Mouse (Mus musculus) ovary, postnatal 10 days (tissue): Measurements from ENCODE around the gene Arid1b.

Experiments
- DNase-seq: peaks from one replicate; pipeline ENCODE4 v3.0.0; 2022; ENCODE audit warnings: low spot score

The Arid1b gene

DNA sequence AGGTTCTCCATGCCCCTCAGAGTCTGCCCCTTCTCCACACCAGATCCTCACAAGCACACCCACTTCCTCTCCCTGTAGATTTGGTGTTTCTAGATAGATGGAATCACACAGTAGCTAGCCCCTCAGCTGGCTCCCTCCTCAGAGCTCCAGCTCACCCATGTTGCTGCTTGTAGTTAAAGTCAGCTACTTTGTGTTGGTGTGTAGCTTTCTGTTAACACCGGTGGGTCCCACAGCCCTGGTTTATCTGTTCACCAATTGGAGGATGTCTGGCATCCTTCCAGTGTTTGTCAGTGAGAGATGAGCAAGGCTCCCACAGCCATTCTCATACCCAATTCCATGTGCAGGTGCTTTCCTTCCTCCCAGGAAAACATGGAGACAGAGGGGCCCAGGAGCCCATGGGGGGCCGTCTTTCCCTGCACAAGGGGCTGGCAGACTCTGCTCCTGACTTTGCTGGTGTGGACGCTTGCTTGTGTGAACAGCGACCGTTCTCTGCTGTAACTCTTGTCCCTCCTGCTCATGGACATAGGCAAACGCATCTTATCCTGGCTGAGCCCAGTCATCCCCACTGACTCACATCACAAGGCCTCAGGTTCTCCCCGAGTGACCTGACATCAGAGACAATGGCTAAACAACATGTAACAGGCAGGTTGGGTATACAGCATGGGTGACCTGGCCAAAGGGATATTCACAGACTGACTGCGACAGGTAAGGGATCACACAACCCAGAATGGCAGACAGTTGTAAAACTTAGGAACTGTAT lies 200.2 kb downstream of the Arid1b start:
- no peak for DNase-seq

DNA sequence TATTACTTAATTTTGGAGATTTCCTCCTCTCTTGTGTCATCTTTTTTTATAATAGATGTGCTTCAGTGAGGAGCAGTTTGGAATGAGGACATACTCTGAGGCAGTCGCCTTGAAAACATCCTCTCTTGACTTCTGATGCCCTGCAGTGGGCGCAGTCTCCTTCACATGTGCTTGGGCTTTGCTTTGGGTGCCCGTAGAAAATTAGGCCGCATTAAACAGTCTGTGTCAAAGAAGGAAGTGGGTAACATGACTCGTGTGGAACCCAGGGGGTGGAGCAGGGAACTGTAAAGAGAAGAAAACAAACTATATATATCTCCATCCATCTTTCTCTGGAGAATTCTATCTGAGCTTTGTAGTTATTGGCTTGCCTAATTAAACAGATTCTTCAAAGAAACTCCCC lies 201.3 kb downstream of the Arid1b start:
- DNase-seq = no peak

DNA sequence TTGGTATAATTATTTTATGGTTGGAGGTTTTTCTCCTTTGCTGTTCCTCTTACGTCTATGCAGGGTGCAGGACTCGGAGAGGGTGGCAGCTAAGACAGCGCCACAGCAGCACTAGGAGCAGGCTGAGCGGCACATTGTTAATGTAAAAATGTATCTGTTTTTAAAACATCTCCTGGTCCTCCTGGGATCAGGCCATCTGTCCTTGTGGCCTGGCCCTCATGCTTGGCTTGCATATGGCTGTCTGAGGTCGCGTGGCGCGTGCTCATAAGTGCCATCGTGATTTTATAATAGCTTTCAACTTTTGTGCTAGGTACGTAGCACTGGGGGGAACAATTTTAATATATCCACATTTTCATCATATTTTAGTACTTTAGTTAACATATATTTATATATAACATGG lies 201.9 kb downstream of the Arid1b start:
- DNase-seq = no peak

DNA sequence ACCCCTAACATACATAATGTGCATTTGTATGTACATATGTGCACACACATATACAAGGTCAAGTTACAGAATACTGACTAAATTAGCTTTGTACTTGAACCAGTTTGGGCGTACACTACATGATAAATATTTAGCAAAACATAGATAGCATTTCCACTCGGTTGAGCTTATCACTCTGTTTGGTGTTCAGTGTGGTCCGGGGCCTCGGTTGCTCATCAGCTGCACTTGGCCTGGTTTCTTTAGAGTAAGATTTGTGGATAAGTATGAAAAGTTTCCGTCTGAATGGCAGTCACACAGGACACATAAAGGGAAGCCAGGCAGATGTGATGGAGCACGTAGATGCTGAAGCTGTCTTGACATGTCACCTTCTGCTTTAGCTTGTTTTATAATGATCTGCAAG lies 202.4 kb downstream of the Arid1b start:
- no peak for DNase-seq

DNA sequence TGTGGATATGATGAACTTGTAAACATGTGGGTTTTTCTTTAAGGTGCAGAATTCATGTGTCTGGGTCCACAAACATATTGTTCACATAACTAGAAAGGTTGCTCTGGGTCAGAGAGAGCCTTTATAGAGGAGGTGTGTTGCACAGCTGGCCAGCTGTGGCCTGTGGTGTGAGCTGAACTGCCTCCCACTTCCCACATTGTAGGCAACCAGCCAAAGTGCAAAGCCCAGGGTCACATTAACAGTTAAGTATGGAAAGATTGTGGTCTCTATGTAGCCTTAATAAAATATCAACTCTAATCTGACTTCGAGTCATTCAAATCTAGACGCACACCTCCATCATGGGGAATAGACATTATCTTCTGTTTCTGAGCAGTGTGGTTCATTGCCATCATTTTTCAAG lies 203.0 kb downstream of the Arid1b start:
- no peak for DNase-seq

DNA sequence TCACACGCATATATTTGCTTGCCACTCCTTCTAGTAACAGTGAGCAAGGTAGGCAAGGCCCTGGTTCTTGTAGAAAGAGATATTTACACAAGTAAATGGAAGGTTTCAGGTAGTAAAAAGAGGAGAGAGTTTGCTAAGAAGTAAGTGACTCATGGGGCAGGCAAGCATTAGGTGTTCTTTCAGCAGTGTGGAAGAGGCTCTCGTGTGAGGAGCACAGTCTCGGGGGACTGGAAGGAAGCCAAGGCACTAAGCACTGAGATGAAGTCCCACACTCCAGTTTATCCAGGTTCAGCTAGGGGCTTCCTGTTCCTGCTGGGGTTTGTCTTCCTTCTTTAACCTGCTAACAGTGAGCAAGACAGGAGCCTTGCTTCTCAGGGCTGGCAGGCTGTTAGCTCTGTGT lies 203.6 kb downstream of the Arid1b start:
- DNase-seq = no peak

DNA sequence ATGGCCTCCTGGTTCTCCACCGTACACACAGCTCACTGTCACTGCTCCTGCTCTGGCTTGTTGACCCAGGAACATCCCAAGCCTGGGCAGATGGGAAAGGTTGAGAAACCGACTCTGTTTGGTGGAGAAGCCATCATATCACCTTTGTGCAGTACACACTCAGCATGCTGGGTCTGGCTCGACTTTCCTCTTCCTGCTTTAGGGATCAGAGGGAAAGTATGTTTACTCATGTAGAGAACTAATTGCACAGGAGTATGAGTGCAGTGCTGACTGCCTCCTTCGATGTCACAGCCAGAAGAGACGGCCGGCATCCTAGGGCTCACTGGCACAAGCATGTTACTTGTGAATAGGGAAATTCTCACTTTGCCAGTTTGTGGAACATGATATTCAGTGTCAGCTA lies 204.1 kb downstream of the Arid1b start:
- no peak for DNase-seq

DNA sequence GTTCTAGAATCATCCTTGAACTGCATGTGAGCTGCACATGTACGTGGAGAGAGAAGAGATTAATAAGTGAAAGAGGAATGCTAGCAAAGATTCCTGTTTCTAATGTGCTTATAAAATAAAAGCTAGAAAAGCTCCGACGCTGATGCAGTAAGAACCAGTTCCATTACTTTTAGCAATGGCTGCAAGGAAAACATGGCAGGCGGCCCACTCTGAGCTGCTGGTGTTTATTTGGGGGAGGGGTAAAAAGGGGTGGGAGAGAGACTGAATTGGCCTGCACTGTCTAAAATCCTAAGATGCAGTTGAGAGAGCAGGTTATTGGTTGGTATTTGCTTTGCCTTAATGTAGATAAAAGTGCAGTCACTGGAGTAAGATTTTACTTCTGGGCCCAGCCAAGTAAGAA lies 204.7 kb downstream of the Arid1b start:
- no peak for DNase-seq

DNA sequence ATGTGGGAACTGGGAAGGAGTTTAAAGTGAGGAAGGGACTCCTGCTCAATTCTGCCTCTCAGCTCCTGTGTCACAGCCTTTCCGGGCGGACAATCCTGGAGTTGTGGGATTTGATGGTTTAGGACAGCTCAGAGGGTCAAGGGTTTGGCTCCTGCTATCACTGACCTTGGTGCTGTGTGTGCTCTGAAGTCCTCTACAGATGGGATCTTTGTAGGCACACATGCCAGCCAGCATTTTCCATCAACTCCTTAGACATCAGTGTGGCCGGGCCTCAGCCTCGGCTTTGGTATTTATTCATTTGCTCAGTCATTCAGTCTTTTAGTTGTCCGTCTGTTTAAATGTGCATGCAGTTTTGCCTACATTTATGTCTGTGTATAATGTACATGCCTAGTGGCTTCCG lies 206.5 kb downstream of the Arid1b start:
- no peak for DNase-seq

DNA sequence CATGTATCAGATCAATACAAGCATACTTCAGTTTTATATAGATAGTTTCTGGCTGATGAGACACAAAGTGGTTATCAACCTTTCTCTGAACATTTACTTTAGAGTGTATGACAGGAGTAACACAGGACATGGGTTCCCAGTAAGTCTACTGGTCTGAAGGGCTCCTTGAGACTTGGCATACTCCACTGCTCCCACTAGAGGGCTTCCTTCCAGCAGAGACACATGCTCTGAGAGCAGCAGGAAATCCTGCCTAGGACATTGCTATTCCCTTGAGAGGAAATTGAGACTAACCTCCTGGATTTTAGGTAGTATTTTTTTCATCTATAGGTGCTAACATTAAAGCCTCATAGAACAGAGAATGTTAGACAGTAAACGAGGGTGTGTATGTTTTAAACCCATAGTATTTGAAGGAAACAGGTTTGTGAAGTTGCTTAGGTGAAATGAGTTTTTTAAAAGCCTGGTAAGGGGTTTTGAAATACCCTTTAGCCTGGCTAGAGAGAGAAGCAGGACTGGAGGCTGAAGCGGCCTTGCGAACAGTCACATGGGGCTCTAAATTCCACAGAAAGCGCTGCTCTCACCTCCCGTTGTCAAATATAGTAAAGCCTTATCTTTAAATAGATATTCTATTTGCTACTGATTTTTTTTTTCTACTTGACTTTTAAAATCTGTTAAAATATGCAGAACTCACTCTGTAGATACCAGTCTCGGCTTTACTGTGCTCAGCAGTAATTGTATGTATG lies 207.9 kb downstream of the Arid1b start:
- no peak for DNase-seq

DNA sequence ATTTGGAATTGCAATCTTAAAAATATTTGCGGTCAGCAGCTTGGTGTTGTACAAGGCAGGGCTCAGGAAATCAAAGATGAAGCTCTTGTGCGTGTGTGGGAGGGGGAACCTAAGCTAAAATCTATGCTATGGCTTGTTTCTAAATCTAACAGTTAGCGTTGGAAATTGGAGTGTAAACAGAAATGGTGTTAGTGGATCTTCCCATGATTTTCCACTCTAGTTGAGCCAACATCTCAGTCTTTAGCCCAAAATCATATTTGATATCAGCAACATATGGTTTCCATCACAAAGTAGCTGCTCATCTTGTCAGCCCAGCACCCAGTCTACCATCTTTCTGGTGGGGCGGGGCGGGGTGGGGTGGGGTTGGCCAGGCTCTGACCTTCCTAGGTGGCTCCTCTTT lies 208.6 kb downstream of the Arid1b start:
- DNase-seq = no peak

DNA sequence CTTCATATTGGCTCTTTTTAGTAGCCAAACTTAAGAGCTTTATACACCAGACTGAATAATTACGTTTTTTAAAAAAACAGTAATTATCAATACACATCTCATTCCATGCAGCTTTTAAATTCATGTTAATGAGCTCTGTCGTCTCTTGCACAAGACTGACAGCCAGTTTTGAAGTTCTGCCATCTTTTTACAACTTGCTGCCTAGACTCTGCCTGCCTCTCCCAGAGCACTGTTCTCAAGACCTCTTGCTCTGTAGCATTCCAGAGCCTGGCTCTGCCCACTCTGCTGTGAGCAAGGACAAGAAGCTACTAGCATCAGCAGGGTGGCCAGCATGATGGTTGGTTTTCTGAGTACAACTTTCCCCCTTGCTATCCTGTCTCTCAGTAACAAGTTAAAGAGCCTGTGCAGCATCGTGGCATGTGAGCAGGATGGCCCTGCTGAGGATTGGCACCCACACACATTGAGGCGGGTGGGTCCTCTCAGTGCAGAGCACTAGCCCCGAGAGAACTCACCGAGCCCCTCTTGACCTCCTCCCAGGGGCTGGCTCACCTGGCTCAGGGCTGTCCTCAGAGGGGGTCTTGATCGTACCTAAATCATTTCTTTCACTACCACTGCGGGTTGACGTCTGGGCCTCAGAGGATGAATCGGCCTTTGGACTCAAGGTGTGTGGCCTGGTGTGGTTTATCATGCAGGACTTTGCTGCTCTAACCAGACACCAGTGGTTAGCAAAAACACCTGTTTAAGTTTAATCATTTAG lies 209.4 kb downstream of the Arid1b start:
- no peak for DNase-seq

DNA sequence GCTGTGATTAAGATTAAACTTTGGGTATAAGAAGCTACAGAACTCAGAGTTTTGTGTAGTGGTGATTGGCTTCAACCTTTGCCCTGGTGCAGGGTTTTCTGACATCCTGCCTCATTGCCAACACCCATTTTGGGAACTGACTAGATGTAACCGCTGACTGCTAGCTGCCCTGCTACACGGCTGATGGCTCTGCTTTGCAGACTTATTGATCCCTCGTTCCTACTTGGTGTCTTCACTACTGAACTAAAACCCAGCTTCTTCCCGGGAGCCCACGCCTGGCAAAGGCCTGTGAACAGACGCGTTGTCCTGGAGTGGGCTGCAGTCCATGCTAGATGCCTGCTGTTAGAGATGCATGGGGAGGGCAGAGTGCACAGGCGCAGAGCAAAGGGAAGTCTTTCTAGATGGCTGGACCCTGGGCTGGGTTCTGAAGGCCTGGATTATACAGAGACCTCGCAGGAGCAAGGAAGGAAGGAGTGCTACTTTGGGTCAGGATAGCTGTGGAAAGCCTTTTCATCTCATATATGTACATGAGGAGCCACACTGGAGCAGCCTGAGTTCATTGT lies 210.1 kb downstream of the Arid1b start:
- DNase-seq = no peak

DNA sequence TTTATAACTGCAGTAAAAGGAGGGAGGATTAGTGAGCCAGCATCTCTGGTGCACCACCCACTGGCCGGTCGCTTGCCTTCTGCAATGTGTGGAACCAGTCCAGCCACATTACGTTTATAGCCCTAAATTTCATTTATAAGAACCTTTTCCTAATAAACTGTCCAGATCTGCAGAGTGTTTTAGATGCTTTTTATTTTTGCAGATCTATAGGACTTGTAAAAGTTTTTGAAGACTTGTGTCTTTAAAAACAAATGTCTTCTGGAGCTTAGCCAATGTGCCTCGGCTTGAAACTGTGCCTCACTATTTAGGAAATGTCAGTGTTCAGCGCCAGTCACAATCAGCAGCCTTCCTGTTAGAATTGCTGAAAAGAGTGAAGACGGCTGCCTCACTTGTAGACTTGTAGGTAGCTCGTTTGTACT lies 211.0 kb downstream of the Arid1b start:
- no peak for DNase-seq

DNA sequence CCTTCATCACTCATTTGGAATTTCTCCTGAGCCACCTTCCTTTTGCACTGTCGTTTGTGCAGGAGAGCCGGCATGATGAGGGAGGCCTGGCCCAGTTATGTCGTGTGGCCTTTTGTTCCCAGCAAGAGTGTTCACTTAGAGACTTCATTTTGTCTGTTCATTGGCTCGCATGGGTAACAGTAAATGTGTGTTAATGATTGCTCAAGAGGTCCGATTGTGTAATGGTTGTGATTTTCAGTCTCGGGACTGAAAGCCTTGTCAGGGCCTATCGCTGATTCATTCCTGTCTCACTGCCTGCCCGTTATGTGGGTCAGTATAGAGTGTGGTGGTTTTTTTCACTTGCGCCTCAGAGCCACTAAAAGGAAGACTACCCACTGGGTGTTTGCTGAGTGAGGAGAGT lies 212.6 kb downstream of the Arid1b start:
- no peak for DNase-seq

DNA sequence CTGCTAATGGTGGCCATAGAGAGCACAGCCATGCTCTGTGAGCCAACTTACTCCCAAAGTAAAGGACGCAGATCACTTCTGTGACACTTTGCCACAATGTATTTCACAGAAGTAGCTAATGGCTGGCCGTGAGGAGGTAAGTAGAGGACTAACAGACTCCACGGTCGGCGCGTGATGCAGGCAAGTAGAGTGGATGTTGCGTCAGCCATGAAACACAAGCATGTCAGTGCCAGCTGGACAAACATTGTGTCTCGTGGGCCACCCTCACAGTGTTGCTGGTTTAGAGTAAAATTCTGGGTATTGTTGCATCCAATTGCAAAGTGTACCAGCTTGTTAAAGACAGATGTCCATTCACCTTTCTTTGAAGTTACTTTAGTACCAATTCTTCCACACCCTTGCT lies 213.7 kb downstream of the Arid1b start:
- no peak for DNase-seq

DNA sequence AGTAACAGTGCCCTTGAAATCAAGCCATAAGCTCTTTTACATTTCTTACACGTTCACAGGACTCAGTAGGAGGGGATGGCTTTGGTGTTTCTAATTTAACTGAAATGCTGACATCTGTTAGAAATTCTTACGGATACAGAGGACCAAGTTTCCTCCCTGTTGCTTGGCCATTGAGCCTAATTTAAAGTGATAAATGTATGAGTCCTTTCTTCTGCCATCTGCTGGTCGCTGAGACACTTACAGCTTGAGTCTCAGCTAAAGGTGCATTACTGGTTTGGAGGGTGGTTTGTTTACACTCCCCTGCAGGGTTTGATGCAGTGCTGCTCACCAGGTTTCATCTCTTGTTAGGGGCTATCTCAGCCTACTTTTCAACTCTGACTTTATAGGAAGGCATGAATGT lies 214.2 kb downstream of the Arid1b start:
- DNase-seq = no peak

DNA sequence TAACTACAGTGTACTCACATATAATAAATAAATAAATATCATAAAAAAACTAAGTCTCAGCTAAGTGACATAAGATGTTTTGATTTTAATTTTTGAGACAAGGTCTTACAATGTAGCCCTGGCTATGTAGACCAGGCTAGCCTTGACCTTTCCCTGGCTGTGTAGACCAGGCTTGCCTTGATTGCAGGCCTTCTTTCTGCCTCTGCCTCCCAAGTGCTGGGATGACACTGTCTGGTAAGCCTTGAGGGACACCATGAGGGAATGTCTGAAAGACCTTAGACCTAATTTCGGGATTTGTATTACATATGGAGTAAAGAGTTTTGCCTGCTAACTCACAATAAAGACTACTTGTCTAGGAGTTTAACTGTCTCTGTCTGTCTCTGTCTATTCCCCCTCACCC lies 214.9 kb downstream of the Arid1b start:
- no peak for DNase-seq

DNA sequence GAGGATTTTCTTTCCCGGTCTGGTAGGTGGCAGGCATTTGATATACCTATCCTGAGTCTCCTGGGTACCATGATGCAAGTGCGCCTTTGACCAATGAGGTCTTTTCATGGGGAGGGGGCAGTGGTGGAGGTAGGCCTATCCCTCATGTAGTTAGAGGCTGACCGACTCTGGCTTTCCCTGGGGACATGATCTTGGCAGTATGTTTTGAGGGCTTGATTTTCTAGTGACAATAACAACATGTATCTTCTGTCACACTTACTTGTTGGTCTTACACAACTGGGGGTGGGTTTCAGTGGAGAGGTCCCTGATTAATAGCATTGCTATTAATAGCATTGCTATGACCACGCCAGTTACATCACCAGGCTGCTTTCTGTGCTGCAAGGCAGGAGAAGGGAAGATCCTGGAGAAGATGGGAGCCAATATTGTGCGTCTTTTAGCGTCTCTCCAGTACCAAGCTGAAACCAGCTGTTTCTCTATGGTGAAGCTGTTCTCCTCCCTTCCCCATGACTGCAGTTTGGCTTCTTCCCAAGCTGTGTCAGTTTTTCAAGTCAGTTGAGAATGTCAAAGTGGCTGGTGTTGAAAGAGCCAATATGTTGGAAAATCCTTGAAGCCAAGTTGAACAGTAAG lies 216.1 kb downstream of the Arid1b start:
- DNase-seq = no peak

DNA sequence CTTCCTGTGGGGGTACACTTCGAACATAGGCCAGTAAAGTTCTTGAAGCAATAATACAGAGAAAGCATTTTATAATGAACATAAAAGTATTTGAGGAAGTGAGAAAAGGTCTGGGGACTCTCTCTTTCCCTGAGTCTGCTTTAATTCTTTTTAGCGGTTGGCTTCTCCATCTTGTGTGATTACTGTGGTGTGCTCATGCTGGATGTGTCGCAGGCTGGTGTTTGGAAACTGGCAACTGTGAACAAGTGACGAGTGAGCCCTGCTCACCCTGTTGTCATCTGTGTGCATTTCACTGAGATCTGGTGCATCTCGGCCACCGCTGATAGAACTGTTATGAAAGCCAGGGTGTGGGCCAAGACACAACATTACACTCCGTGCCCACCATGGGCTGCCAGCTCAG lies 216.8 kb downstream of the Arid1b start:
- DNase-seq = no peak

DNA sequence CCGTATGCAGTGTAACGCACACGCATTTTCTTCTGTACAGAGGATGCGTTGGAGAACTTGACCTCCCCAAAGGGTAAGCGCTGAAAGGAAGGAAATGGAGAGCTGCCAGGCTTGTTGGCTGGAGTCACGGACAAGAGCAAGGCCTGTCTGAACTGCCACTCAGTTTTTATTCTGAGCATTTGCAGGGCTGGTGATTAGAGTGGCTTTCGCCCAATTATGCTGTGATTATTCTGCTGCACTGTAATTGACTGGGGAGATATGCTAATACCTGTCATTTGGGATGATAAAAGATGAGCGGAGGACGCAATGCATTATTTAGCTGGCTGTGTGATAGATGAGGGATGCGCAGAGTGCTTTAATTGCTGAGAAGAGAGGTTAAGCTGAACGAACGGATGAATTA lies 218.0 kb downstream of the Arid1b start:
- DNase-seq = no peak

DNA sequence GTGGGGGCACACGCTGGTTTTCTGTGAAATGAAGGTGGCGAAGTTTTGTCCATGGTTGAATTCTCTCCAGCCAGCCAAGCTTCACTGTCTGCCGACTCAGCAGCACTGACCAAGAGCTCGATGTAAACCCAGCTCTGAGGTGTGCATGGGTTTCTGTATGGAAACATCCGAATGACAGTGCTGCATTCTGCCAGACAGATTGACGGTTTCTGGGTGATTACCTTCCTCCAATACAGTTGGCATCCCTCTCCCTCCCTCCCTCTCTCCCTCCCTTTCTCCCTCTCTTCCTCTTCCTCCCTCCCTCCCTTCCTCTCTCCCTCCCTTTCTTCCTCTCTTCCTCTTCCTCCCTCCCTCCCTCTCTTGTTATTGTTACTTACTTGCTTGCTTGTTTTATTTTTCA lies 219.3 kb downstream of the Arid1b start:
- no peak for DNase-seq
